Mouse (Mus musculus): ENCODE measurements around the gene Xrra1. TPM values are rescaled to one million over a fixed set of nuclear protein-coding genes. Genes with fewer than 3 reads are reported as not detected.
"Not testable (repeated sequence)": the region's sequence is repeated elsewhere in the genome, so short reads cannot be mapped to it uniquely, and the experiment has no call there.

Xrra1 gene
- total and polyA plus RNA-seq, 2 experiments, result not detected

DNA sequence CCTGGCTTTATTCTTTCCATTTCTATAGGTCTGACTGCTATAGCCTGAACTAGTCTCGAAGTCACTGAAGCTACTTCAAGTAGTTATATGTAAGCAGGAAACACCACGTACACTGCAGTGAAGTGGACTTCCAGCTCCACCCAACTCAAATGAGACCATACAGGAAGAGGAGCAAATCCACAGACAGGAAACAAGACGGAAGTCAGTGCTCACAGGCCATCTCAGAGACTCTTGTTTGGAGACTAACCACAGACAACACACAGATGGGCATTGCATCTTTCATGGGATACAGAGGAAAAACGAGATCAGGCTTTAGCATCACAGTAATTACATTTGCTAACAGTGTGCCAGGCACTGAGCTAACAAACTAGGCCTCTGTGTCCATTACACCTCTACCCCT, 87.4 kb downstream of the Xrra1 start:
- WGBS, result 81% methylated on average over 4 of the region's 4 CpGs
- no peaks in the 10 kb centered on the region for H3K4me1 ChIP-seq (ENCODE audit: control insufficient read depth, insufficient read depth, low read length)

DNA sequence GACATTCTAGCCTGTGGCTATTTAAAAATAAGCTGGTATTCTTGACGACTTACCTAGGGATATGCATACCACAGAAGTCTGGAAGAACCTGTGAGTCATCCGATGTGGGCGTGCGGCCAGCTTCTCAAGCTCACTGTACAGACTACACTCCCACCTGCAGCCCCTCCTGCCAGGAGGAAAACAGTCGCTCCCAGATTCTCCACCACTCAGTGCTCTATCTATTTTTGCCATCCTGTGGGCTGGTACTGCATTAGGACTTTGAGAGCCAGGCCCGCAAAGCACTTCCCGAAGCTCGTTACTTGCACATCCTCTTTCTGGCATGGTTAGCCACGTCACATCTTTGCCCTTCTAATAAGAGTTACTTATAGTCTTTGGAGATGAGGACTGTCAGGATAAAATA, 88.4 kb downstream of the Xrra1 start:
- Histone ChIP-seq H3K9ac (ENCODE audit: low read depth, low read length) (no peak overlapping the region), H3K79me2 (ENCODE audit: control insufficient read depth, insufficient read depth, low read length) (no peaks in the 10 kb centered on the region; the same call in 1 of the 2 replicates), H3K27me3 (ENCODE audit: control insufficient read depth, insufficient read depth, low read length) (no peaks in the 10 kb centered on the region), H3K36me3 (ENCODE audit: control insufficient read depth, insufficient read depth, low read length) (peaks cover 41% of the 10 kb centered on the region), H3K27ac (replicated peaks; ENCODE audit: insufficient read depth, low read depth, low read length) (no peak overlapping the region), H3K4me3 (ENCODE audit: insufficient read depth, low read depth, low read length) (no peak overlapping the region), H3K4me1 (ENCODE audit: control insufficient read depth, insufficient read depth, low read length) (no peaks in the 10 kb centered on the region)
- no peak for DNase-seq (ENCODE audit: extremely low read depth, low read depth, low spot score)
- WGBS, result 85% methylated on average over 9 of the region's 9 CpGs
- no peak for TF ChIP-seq CTCF (IDR thresholded peaks at IDR 0.05; ENCODE audit: low read depth, low read length)
- no peak for TF ChIP-seq POLR2A (IDR thresholded peaks at IDR 0.05; ENCODE audit: extremely low read depth, insufficient read depth, low read length)

More for the DNA sequence above, 87.4 kb downstream of the Xrra1 start:
- H3K27ac ChIP-seq (replicated peaks; ENCODE audit: insufficient read depth, low read depth, low read length), result no peak overlapping the region
- H3K9ac ChIP-seq (ENCODE audit: low read depth, low read length), result no peak overlapping the region
- no peaks in the 10 kb centered on the region for H3K79me2 ChIP-seq (ENCODE audit: control insufficient read depth, insufficient read depth, low read length)
- no peak overlapping the region for H3K4me3 ChIP-seq (ENCODE audit: insufficient read depth, low read depth, low read length)
- TF ChIP-seq POLR2A (IDR thresholded peaks at IDR 0.05; ENCODE audit: extremely low read depth, insufficient read depth, low read length) (no peak), CTCF (IDR thresholded peaks at IDR 0.05; ENCODE audit: low read depth, low read length) (no peak)
- H3K27me3 ChIP-seq (ENCODE audit: control insufficient read depth, insufficient read depth, low read length), result no peaks in the 10 kb centered on the region
- DNase-seq (ENCODE audit: extremely low read depth, low read depth, low spot score), result no peak
- peaks cover 39% of the 10 kb centered on the region for H3K36me3 ChIP-seq (ENCODE audit: control insufficient read depth, insufficient read depth, low read length)

DNA sequence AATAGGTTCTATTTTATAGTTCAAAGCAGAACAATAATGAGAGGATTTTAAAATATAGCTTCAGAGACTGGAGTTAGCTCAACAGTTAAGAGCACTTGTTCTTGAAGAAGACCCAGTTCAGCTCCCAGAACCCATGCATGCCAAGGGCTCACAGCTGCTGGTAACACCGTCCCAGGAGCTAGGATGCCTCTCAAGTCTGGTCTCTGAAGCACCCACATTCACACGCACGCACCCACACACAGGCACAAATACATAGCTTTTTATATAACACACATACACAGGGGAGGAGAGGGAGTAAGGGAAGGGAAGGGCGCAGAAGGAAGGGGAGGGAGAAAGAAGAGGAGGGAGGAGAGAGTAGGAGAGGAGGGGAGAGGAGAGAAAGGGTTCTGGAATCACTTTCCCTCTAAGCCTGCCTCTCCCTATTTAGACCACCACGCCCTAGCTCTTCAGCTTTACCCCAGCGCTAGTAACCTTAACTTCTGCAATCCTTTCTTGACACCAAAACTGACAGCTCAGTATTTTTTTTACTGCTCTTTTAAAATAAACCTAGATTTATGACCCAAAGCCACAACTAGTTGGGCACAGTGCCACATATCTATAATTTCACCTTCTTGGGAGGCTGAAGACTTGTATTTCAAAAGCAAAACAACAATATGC, 94.7 kb downstream of the Xrra1 start:
- peaks cover 19% of the 10 kb centered on the region for H3K79me2 ChIP-seq (ENCODE audit: control insufficient read depth, insufficient read depth, low read length)
- H3K4me3 ChIP-seq (ENCODE audit: insufficient read depth, low read depth, low read length), result no peak overlapping the region
- TF ChIP-seq POLR2A (IDR thresholded peaks at IDR 0.05; ENCODE audit: extremely low read depth, insufficient read depth, low read length) (no peak), CTCF (IDR thresholded peaks at IDR 0.05; ENCODE audit: low read depth, low read length) (no peak)
- no peak for DNase-seq (ENCODE audit: extremely low read depth, low read depth, low spot score)
- H3K9ac ChIP-seq (ENCODE audit: low read depth, low read length), result no peak overlapping the region
- H3K36me3 ChIP-seq (ENCODE audit: control insufficient read depth, insufficient read depth, low read length), result peaks cover 31% of the 10 kb centered on the region
- H3K27ac ChIP-seq (replicated peaks; ENCODE audit: insufficient read depth, low read depth, low read length), result no peak overlapping the region
- 93% methylated on average over 6 of the region's 6 CpGs for WGBS
- peaks cover 4% of the 10 kb centered on the region; the same call in 1 of the 2 replicates for H3K4me1 ChIP-seq (ENCODE audit: control insufficient read depth, insufficient read depth, low read length)
- H3K27me3 ChIP-seq (ENCODE audit: control insufficient read depth, insufficient read depth, low read length), result no peaks in the 10 kb centered on the region

DNA sequence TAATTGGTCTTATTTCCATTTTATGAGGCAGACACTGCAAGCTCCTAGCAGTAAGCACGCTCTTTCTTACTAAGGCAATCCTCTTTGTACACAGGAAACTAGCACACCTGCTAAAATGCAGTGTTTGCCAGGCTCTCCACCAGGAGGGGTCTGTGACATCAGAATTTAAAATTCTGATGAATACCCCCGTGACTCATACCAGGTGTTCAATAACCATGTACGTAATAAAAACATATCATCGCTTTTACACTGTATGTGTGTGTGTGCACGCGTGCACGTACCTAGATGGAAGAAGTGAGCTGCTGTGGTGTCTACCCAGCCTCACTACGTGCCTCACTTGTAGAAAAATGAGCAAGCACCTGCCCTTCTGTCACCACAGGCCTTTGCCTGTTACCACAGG, 95.3 kb downstream of the Xrra1 start:
- peaks cover 19% of the 10 kb centered on the region for H3K79me2 ChIP-seq (ENCODE audit: control insufficient read depth, insufficient read depth, low read length)
- peaks cover 31% of the 10 kb centered on the region for H3K36me3 ChIP-seq (ENCODE audit: control insufficient read depth, insufficient read depth, low read length)
- no peak overlapping the region for H3K9ac ChIP-seq (ENCODE audit: low read depth, low read length)
- WGBS, result 97% methylated on average over 8 of the region's 8 CpGs
- H3K27me3 ChIP-seq (ENCODE audit: control insufficient read depth, insufficient read depth, low read length), result no peaks in the 10 kb centered on the region
- peaks cover 4% of the 10 kb centered on the region; the same call in 1 of the 2 replicates for H3K4me1 ChIP-seq (ENCODE audit: control insufficient read depth, insufficient read depth, low read length)
- no peak overlapping the region for H3K4me3 ChIP-seq (ENCODE audit: insufficient read depth, low read depth, low read length)
- TF ChIP-seq CTCF (IDR thresholded peaks at IDR 0.05; ENCODE audit: low read depth, low read length), result no peak
- TF ChIP-seq POLR2A (IDR thresholded peaks at IDR 0.05; ENCODE audit: extremely low read depth, insufficient read depth, low read length), result no peak
- DNase-seq (ENCODE audit: extremely low read depth, low read depth, low spot score), result no peak
- no peak overlapping the region for H3K27ac ChIP-seq (replicated peaks; ENCODE audit: insufficient read depth, low read depth, low read length)

DNA sequence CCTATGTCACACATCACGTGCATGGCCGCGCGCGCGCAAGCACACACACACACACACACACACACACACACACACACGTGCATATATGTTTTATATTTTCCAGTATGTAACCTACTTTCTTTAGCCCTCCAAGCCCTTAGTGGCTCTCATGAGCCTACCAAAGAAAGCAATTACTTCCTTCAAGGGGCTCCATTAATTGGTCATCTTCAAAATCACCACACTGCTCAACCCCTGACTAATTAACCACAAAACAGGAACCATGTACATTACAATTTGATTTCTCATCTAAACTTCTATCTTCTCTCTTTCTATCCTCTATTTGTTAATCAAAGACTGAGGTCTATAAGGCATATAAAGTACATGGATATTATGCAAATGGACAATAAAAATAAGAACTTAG, 97.2 kb downstream of the Xrra1 start:
- H3K4me3 ChIP-seq (ENCODE audit: insufficient read depth, low read depth, low read length), result no peak overlapping the region
- peaks cover 29% of the 10 kb centered on the region for H3K79me2 ChIP-seq (ENCODE audit: control insufficient read depth, insufficient read depth, low read length)
- TF ChIP-seq POLR2A (IDR thresholded peaks at IDR 0.05; ENCODE audit: extremely low read depth, insufficient read depth, low read length), result no peak
- TF ChIP-seq CTCF (IDR thresholded peaks at IDR 0.05; ENCODE audit: low read depth, low read length), result no peak
- no peaks in the 10 kb centered on the region for H3K27me3 ChIP-seq (ENCODE audit: control insufficient read depth, insufficient read depth, low read length)
- H3K9ac ChIP-seq (ENCODE audit: low read depth, low read length), result no peak overlapping the region
- H3K27ac ChIP-seq (replicated peaks; ENCODE audit: insufficient read depth, low read depth, low read length), result no peak overlapping the region
- peaks cover 10% of the 10 kb centered on the region for H3K4me1 ChIP-seq (ENCODE audit: control insufficient read depth, insufficient read depth, low read length)
- H3K36me3 ChIP-seq (ENCODE audit: control insufficient read depth, insufficient read depth, low read length), result peaks cover 26% of the 10 kb centered on the region
- DNase-seq (ENCODE audit: extremely low read depth, low read depth, low spot score), result no peak
- WGBS, result 98% methylated on average over 7 of the region's 7 CpGs

DNA sequence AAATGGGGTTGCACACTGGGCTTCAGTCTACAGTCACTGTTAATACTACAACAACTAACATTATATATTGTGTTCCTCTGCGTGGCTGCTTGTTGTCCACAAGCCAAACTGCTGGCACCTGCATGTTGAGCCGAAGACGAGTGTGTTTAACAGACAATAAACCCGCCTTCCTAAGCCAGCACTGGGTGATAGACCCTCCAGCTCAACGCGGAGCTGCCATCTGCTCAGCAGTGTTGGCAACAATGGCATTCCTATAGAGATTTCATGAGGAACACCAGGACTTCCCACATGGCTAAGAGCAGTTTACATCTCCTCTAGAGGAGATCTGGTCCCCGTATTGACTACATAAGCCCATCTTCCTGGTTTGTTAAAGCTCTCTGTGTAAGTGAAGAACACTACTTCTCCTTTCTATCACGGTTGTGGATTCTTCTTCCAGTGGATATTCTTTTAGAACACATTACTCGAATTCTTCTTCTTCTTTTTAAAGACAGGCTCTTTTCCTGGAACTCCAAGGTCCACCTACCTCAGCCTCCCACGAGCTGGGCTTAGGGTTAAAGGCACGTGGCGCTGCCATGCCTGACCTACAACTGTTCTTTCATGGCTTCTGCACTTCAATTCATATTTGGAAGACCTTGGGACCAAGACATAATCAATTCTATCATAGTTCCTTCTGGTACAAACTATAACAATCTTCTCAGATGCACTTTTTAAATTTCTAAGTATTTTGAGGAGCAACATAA, 98.5 kb downstream of the Xrra1 start:
- Histone ChIP-seq H3K4me3 (ENCODE audit: insufficient read depth, low read depth, low read length) (no peak overlapping the region), H3K36me3 (ENCODE audit: control insufficient read depth, insufficient read depth, low read length) (peaks cover 18% of the 10 kb centered on the region), H3K79me2 (ENCODE audit: control insufficient read depth, insufficient read depth, low read length) (peaks cover 37% of the 10 kb centered on the region), H3K9ac (ENCODE audit: low read depth, low read length) (no peak overlapping the region), H3K27me3 (ENCODE audit: control insufficient read depth, insufficient read depth, low read length) (no peaks in the 10 kb centered on the region), H3K27ac (replicated peaks; ENCODE audit: insufficient read depth, low read depth, low read length) (no peak overlapping the region), H3K4me1 (ENCODE audit: control insufficient read depth, insufficient read depth, low read length) (peaks cover 18% of the 10 kb centered on the region)
- DNase-seq (ENCODE audit: extremely low read depth, low read depth, low spot score), result no peak
- TF ChIP-seq CTCF (IDR thresholded peaks at IDR 0.05; ENCODE audit: low read depth, low read length) (no peak), POLR2A (IDR thresholded peaks at IDR 0.05; ENCODE audit: extremely low read depth, insufficient read depth, low read length) (no peak)
- WGBS, result 69% methylated on average over 12 of the region's 12 CpGs

DNA sequence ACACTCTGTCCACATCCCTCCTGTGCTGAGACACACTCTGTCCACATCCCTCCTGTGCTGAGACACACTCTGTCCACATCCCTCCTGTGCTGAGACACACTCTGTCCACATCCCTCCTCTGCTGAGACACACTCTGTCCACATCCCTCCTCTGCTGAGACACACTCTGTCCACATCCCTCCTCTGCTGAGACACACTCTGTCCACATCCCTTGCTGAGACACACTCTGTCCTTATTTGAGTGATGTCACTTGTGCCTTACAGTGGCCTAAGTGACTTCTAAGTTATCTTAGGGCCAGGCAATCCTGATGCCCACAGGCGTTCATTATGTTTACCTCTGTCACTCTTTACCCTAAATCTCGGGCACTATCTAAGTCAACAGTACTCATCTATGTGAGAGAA, 101.7 kb downstream of the Xrra1 start:
- peaks cover 46% of the 10 kb centered on the region for H3K79me2 ChIP-seq (ENCODE audit: control insufficient read depth, insufficient read depth, low read length)
- not testable (repeated sequence) for H3K27me3 ChIP-seq (ENCODE audit: control insufficient read depth, insufficient read depth, low read length); H3K36me3 ChIP-seq (ENCODE audit: control insufficient read depth, insufficient read depth, low read length); H3K4me3 ChIP-seq (ENCODE audit: insufficient read depth, low read depth, low read length); DNase-seq (ENCODE audit: extremely low read depth, low read depth, low spot score); H3K27ac ChIP-seq (replicated peaks; ENCODE audit: insufficient read depth, low read depth, low read length); H3K9ac ChIP-seq (ENCODE audit: low read depth, low read length)
- WGBS, result 42% methylated on average over 2 of the region's 2 CpGs
- H3K4me1 ChIP-seq (ENCODE audit: control insufficient read depth, insufficient read depth, low read length), result peaks cover 45% of the 10 kb centered on the region

All from liver, adult 2 months (tissue).